Mouse (Mus musculus): ENCODE results near the gene Insr.

GRCm38 (mm10) chr8:3255321-3255720, 24.1 kb downstream of the Insr start:
- TF ChIP-seq TAL1 (IDR thresholded peaks at IDR 0.05; ENCODE audit: low read length) (no peak), GATA1 (IDR thresholded peaks at IDR 0.05; ENCODE audit: low read length) (no peak)

Measured in erythroblast, embryonic 14.5 days (primary cell).